Mouse (Mus musculus): Measurements from ENCODE around the gene Lgalsl. TPM values are rescaled to one million over a fixed set of nuclear protein-coding genes. Genes with fewer than 3 reads are reported as not detected.

The Lgalsl gene
- polyA plus RNA-seq, 1 experiment from 2014 or later: 33.4 TPM

DNA sequence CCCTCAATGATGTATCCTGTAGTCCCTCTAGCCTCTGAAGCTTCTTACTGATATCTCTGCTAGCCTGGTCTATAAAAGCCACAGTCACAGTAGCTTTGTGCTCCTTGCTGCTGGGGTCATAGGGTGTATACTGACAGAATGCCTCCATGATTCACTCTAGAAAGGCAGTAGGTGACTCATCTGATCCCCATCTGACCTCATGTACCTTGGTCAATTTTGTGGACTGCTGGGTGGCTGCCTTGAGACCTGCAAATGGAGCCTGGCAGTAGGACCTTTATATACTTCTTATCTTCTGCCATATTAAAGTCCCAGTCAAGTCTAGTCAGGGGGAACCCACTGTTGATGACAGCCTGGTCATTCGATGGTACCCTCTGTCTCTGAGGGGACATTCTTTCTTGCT is 47.4 kb downstream of the Lgalsl start:
- H3K4me3 ChIP-seq (ENCODE audit: low read depth, low read length): no peak overlapping the region
- DNase-seq (ENCODE audit: low spot score) (peak; percentile 25), ATAC-seq (replicated peaks; ENCODE audit: low FRiP score, low TSS enrichment, low read depth) (no peak)
- no peaks in the 10 kb centered on the region for H3K4me1 ChIP-seq (replicated peaks; ENCODE audit: control insufficient read depth, insufficient read depth, low read length)
- no peaks in the 10 kb centered on the region for H3K27me3 ChIP-seq (replicated peaks; ENCODE audit: control insufficient read depth, insufficient read depth, low read length)
- WGBS: 82% methylated on average over 1 of the region's 1 CpGs
- H3K36me3 ChIP-seq (ENCODE audit: control insufficient read depth, insufficient read depth, low read length): no peaks in the 10 kb centered on the region
- H3K27ac ChIP-seq (ENCODE audit: low read depth): no peak overlapping the region
- no peak overlapping the region for H3K9ac ChIP-seq (ENCODE audit: low read length)
- H3K4me2 ChIP-seq (ENCODE audit: low read length): no peak overlapping the region
- H3K9me3 ChIP-seq (ENCODE audit: control insufficient read depth, low read length): peaks cover 9% of the 10 kb centered on the region; the same call in 1 of the 2 replicates

GRCm38 (mm10) chr11:20782620-20783019 is 48.2 kb downstream of the Lgalsl start:
- DNase-seq (ENCODE audit: low spot score): peak; percentile 21
- Histone ChIP-seq H3K4me3 (ENCODE audit: low read depth, low read length) (no peak overlapping the region), H3K36me3 (ENCODE audit: control insufficient read depth, insufficient read depth, low read length) (no peaks in the 10 kb centered on the region), H3K4me1 (replicated peaks; ENCODE audit: control insufficient read depth, insufficient read depth, low read length) (no peaks in the 10 kb centered on the region), H3K9me3 (ENCODE audit: control insufficient read depth, low read length) (peaks cover 9% of the 10 kb centered on the region; the same call in 1 of the 2 replicates), H3K9ac (ENCODE audit: low read length) (no peak overlapping the region), H3K27ac (ENCODE audit: low read depth) (no peak overlapping the region), H3K4me2 (ENCODE audit: low read length) (no peak overlapping the region), H3K27me3 (replicated peaks; ENCODE audit: control insufficient read depth, insufficient read depth, low read length) (no peaks in the 10 kb centered on the region)
- WGBS: 76% methylated on average over 2 of the region's 2 CpGs
- no peak for ATAC-seq (replicated peaks; ENCODE audit: low FRiP score, low TSS enrichment, low read depth)

DNA sequence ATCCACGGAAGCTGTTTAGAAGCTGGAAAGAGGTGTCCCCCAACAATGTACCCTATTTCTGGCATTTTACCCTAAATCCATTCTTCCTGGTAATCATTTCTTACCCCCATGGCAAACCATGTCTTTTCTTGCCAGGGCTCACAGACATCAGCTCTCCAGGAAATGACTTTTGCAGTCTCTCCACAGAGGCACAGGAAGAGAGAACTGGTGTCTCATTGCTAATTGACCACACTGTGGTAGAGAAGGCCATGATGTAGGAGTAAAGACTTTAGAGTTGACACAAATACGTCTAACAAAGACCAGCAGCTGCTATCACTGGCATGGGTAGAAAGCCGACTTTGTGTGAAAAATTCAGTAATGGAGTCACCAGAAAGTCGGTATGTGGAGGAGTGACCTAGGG is 50.5 kb downstream of the Lgalsl start:
- Histone ChIP-seq H3K4me3 (ENCODE audit: low read depth, low read length) (no peak overlapping the region), H3K4me1 (replicated peaks; ENCODE audit: control insufficient read depth, insufficient read depth, low read length) (no peaks in the 10 kb centered on the region), H3K4me2 (ENCODE audit: low read length) (no peak overlapping the region), H3K36me3 (ENCODE audit: control insufficient read depth, insufficient read depth, low read length) (no peaks in the 10 kb centered on the region), H3K27ac (ENCODE audit: low read depth) (no peak overlapping the region), H3K9me3 (ENCODE audit: control insufficient read depth, low read length) (peaks cover 9% of the 10 kb centered on the region; the same call in 1 of the 2 replicates), H3K27me3 (replicated peaks; ENCODE audit: control insufficient read depth, insufficient read depth, low read length) (no peaks in the 10 kb centered on the region), H3K9ac (ENCODE audit: low read length) (no peak overlapping the region)
- no peak for ATAC-seq (replicated peaks; ENCODE audit: low FRiP score, low TSS enrichment, low read depth)
- DNase-seq (ENCODE audit: low spot score): no peak
- 81% methylated on average over 4 of the region's 4 CpGs for WGBS

GRCm38 (mm10) chr11:20778861-20779563 is 51.8 kb downstream of the Lgalsl start:
- WGBS: 86% methylated on average over 3 of the region's 3 CpGs
- DNase-seq (ENCODE audit: low spot score): no peak
- no peak overlapping the region for H3K27ac ChIP-seq (ENCODE audit: low read depth)
- no peak overlapping the region for H3K4me2 ChIP-seq (ENCODE audit: low read length)
- no peak overlapping the region for H3K9ac ChIP-seq (ENCODE audit: low read length)
- no peaks in the 10 kb centered on the region for H3K4me1 ChIP-seq (replicated peaks; ENCODE audit: control insufficient read depth, insufficient read depth, low read length)
- H3K4me3 ChIP-seq (ENCODE audit: low read depth, low read length): no peak overlapping the region
- H3K27me3 ChIP-seq (replicated peaks; ENCODE audit: control insufficient read depth, insufficient read depth, low read length): no peaks in the 10 kb centered on the region
- ATAC-seq (replicated peaks; ENCODE audit: low FRiP score, low TSS enrichment, low read depth): no peak
- H3K9me3 ChIP-seq (ENCODE audit: control insufficient read depth, low read length): no peaks in the 10 kb centered on the region
- H3K36me3 ChIP-seq (ENCODE audit: control insufficient read depth, insufficient read depth, low read length): no peaks in the 10 kb centered on the region

DNA sequence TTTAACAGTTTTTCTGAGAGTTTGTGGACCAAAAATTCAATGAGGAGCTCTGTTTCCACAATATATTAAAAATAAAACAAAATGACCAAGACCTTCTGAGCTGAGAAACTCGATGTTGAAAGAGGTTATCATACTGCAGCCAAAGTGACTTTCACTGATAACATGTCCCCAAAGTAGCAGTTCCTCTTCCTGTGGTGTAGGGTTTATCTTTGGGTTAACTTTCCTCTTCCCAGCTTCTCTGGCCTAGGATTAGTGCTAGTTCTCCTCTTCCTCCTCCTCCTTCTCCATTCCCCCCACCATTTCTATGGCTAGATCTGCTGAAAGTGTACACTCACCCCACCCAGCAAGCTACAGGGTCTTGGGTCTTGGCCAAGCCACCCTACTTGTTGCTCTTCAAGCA is 52.6 kb downstream of the Lgalsl start:
- Histone ChIP-seq H3K27ac (ENCODE audit: low read depth) (no peak overlapping the region), H3K4me3 (ENCODE audit: low read depth, low read length) (no peak overlapping the region), H3K9ac (ENCODE audit: low read length) (no peak overlapping the region), H3K4me1 (replicated peaks; ENCODE audit: control insufficient read depth, insufficient read depth, low read length) (no peaks in the 10 kb centered on the region), H3K36me3 (ENCODE audit: control insufficient read depth, insufficient read depth, low read length) (no peaks in the 10 kb centered on the region), H3K27me3 (replicated peaks; ENCODE audit: control insufficient read depth, insufficient read depth, low read length) (no peaks in the 10 kb centered on the region), H3K9me3 (ENCODE audit: control insufficient read depth, low read length) (no peaks in the 10 kb centered on the region), H3K4me2 (ENCODE audit: low read length) (no peak overlapping the region)
- 68% methylated on average over 1 of the region's 1 CpGs for whole genome bisulfite sequencing
- DNase-seq (ENCODE audit: low spot score) (no peak), ATAC-seq (replicated peaks; ENCODE audit: low FRiP score, low TSS enrichment, low read depth) (no peak)

GRCm38 (mm10) chr11:20776668-20777067 is 54.2 kb downstream of the Lgalsl start:
- Histone ChIP-seq H3K4me3 (ENCODE audit: low read depth, low read length) (no peak overlapping the region), H3K9ac (ENCODE audit: low read length) (no peak overlapping the region), H3K36me3 (ENCODE audit: control insufficient read depth, insufficient read depth, low read length) (no peaks in the 10 kb centered on the region), H3K4me2 (ENCODE audit: low read length) (no peak overlapping the region), H3K4me1 (replicated peaks; ENCODE audit: control insufficient read depth, insufficient read depth, low read length) (no peaks in the 10 kb centered on the region), H3K27ac (ENCODE audit: low read depth) (no peak overlapping the region), H3K9me3 (ENCODE audit: control insufficient read depth, low read length) (no peaks in the 10 kb centered on the region), H3K27me3 (replicated peaks; ENCODE audit: control insufficient read depth, insufficient read depth, low read length) (no peaks in the 10 kb centered on the region)
- no peak for ATAC-seq (replicated peaks; ENCODE audit: low FRiP score, low TSS enrichment, low read depth)
- DNase-seq (ENCODE audit: low spot score): no peak

Other genes with a start within 250 kb of the Lgalsl start
- gene Aftph, start 89.5 kb downstream of the Lgalsl start, polyA plus RNA-seq (2014; fragmentation: Nextera tagmentation; extraction: Ambion mirVana): 21.1 and 25.6 TPM in 2 replicates